14 mouse cellular contexts compared by ENCODE assay signal in the genomic region with DNA sequence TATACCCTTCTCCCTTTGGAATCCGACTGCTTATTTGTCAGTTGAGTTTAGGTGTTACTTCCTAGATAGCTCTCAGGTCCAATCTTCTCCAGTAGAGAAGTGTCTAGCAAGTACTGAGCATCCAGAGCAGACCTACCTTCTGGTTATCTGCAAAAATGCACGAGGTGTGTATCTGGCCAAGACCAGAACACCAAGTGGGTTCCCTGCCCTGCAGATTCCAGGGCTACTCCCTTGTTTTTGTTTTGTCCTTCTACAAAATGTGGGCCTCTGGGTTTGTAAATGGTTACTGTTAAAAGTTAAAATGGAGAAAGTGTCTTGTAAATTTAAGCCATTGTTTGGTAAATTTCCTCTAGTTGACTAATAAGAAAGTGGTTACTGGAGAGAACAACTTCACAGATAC.
"Had no signal": no experiment of that assay in that cellular context is flagged by ENCODE, and none has a peak within 500 bp of the region (broad histone marks: within the 10 kb centered on the region; RNA-seq: fewer than 3 reads in every experiment).

No protein-coding gene starts in this region.

- H3K4me2 ChIP-seq: midbrain, embryonic 15.5 days; neural tube, embryonic 13.5 days; stomach, embryonic 15.5 days had no signal

- ATAC-seq: intestine, postnatal 0 days; midbrain, embryonic 15.5 days had no signal

- H3K4me1 ChIP-seq: limb, embryonic 10.5 days; midbrain, embryonic 10.5 days; midbrain, embryonic 15.5 days; neural tube, embryonic 13.5 days; stomach, embryonic 15.5 days had no signal

- H3K27ac ChIP-seq: kidney, postnatal 0 days; limb, embryonic 10.5 days; midbrain, embryonic 10.5 days; midbrain, embryonic 15.5 days; neural tube, embryonic 13.5 days; stomach, embryonic 15.5 days had no signal

- H3K9ac ChIP-seq: midbrain, embryonic 15.5 days; neural tube, embryonic 13.5 days; stomach, embryonic 15.5 days had no signal

- H3K27me3 ChIP-seq: midbrain, embryonic 15.5 days; neural tube, embryonic 13.5 days; stomach, embryonic 15.5 days had no signal

- DNase-seq: kidney, adult 8-10 months; kidney, postnatal 36 days; lung, adult 18-20 months; retina, postnatal 1 day; right cerebral cortex, postnatal 4 days; spleen, adult 18-20 months; thymus, postnatal 36 days had no signal

- H3K4me3 ChIP-seq: limb, embryonic 10.5 days; midbrain, embryonic 10.5 days; midbrain, embryonic 15.5 days; neural tube, embryonic 13.5 days; stomach, embryonic 15.5 days had no signal

- H3K9me3 ChIP-seq: limb, embryonic 10.5 days; midbrain, embryonic 10.5 days; midbrain, embryonic 15.5 days; neural tube, embryonic 13.5 days; stomach, embryonic 15.5 days had no signal
